Mouse (Mus musculus) myocyte (in vitro differentiated cells): ENCODE results near the gene Cldn34c1.
"Not testable (repeated sequence)": the region's sequence is repeated elsewhere in the genome, so short reads cannot be mapped to it uniquely, and the experiment has no call there.

Experiments used
- MAX ChIP-seq: IDR thresholded peaks from one replicate; pipeline ENCODE4 v1.6.1; 2011; ENCODE audit warnings: low read depth, mild to moderate bottlenecking, control low read depth
- POLR2A ChIP-seq: IDR thresholded peaks from one replicate; pipeline ENCODE4 v1.6.1; 2011; ENCODE audit warnings: low read depth, mild to moderate bottlenecking, control low read depth, moderate library complexity; ENCODE audit not compliant: insufficient read length
- TCF12 ChIP-seq: IDR thresholded peaks from one replicate; pipeline ENCODE4 v1.6.1; 2011; ENCODE audit warnings: mild to moderate bottlenecking, control low read depth; ENCODE audit not compliant: poor library complexity, insufficient read depth, severe bottlenecking

- not testable (repeated sequence) for TF ChIP-seq POLR2A, TCF12, MAX
Observed at GRCm38 (mm10) chrX:123222381-123222780, 119.1 kb downstream of the Cldn34c1 start, which contains the start of gene Srsx.
